Mouse (Mus musculus) CH12.LX (cell line): Measurements from ENCODE around the gene Arl16.

Experiments used
- CHD1 ChIP-seq: IDR thresholded peaks from 2 replicates; pipeline ENCODE4 v1.6.1; 2012; ENCODE audit warnings: low read depth, low read length, improper control_type of control experiment, inconsistent platforms
- GABPA ChIP-seq: IDR thresholded peaks from 2 replicates; pipeline ENCODE4 v1.6.1; 2012; ENCODE audit warnings: low read depth, low read length, improper control_type of control experiment, inconsistent platforms; ENCODE audit not compliant: insufficient replicate concordance
- IRF4 ChIP-seq: IDR thresholded peaks from 2 replicates; pipeline ENCODE4 v1.6.1; 2014; ENCODE audit warnings: low read depth, mild to moderate bottlenecking, inconsistent platforms, low read length, improper control_type of control experiment
- MAX ChIP-seq: IDR thresholded peaks from 2 replicates; pipeline ENCODE4 v1.6.1; 2011; ENCODE audit warnings: low read length, improper control_type of control experiment
- POLR2A ChIP-seq: IDR thresholded peaks from 2 replicates; pipeline ENCODE4 v1.6.1; 2011; ENCODE audit warnings: low read depth, mild to moderate bottlenecking, improper control_type of control experiment, low read length

DNA sequence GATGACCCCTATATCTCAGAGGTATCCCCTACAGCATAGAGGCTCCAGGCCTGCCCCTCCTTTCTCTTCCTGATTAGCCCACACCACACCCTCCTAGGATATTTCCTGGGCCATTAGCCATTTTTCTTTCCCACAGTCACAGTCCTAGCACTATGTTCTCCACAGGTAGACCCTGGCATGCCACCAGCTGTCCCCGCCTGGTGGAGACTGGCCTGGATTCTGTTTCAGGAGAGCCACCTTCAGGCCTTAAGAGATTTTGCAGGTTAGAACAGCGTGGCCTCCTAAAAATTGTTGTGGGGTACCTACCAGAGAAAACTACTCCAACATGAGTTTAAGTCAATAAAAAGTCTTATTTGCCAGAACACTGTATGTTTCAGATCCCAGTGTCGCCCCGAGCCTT lies 39.5 kb upstream of the Arl16 start:
- TF ChIP-seq MAX (no peak), GABPA (no peak), POLR2A (no peak), IRF4 (no peak), CHD1 (no peak)
